Mouse (Mus musculus): ENCODE measurements around the gene Gnai1. TPM values are rescaled to one million over a fixed set of nuclear protein-coding genes. Genes with fewer than 3 reads are reported as not detected.

Gene Gnai1
- polyA plus RNA-seq, 1 experiment from 2014 or later = 16.0 TPM

DNA sequence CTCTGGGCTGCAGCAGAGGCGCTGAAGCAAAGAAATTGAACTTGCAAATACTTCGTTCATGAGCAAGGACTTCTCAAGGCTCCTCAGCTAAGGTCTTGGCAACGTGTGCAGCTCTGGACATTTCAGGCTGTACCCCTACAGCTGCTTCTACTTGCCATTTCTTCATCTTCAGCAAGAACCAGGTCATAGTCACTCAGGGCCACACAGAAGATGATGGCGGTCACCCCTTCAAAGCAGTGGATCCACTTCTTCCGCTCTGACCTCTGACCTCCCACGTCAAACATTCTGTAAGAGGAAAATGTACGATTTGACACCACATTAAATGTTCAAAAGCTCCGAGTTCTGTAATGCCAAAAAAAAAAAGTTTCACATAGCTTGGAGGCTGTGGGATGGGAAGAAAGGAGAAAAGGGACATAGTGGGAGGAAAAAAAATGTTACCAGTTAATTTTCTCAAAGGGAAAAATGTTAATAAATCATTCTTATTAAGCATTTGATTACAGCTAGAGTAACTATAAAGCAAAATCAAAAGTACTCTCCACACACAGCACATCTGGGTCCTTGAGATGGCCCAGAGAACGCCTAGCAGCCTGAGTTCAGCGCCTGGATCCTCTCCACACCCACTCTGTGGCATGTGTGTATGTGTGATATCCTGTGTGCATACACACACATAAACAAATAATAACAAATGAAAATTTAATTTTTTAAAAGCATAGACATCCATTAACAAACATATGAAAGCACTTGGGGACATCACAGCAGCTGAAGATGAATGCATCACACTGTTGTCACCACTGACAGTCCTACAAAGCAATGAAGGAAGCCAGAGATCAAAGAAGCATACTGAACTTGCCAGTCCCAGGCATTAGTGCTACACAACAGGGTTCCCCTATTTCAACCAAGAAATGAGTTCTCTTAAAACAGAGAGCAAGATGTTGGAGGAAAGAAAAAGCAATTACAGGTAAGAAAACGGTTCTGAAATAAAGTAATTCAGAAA, 86.6 kb downstream of the Gnai1 start:
- Histone ChIP-seq H3K4me2 (ENCODE audit: low read depth, low read length, severe bottlenecking) (no peak overlapping the region), H3K9me3 (ENCODE audit: control insufficient read depth, low read length) (no peaks in the 10 kb centered on the region), H3K4me3 (ENCODE audit: low read depth, low read length) (no peak overlapping the region), H3K9ac (ENCODE audit: low read length) (no peak overlapping the region), H3K27me3 (ENCODE audit: control insufficient read depth, insufficient read depth, low read length) (no peaks in the 10 kb centered on the region), H3K4me1 (replicated peaks; ENCODE audit: control insufficient read depth, insufficient read depth, low read length) (no peaks in the 10 kb centered on the region), H3K27ac (ENCODE audit: low read depth, low read length) (no peak overlapping the region), H3K36me3 (ENCODE audit: control insufficient read depth, insufficient read depth, low read length) (no peaks in the 10 kb centered on the region)
- DNase-seq (ENCODE audit: low spot score) (no peak), ATAC-seq (replicated peaks; ENCODE audit: low FRiP score) (no peak)
- 88% methylated on average over 11 of the region's 11 CpGs for WGBS

- Histone ChIP-seq H3K27ac (ENCODE audit: low read depth, low read length) (no peak overlapping the region), H3K4me1 (replicated peaks; ENCODE audit: control insufficient read depth, insufficient read depth, low read length) (no peaks in the 10 kb centered on the region), H3K36me3 (ENCODE audit: control insufficient read depth, insufficient read depth, low read length) (no peaks in the 10 kb centered on the region), H3K4me3 (ENCODE audit: low read depth, low read length) (no peak overlapping the region), H3K9ac (ENCODE audit: low read length) (no peak overlapping the region), H3K9me3 (ENCODE audit: control insufficient read depth, low read length) (no peaks in the 10 kb centered on the region), H3K27me3 (ENCODE audit: control insufficient read depth, insufficient read depth, low read length) (no peaks in the 10 kb centered on the region), H3K4me2 (ENCODE audit: low read depth, low read length, severe bottlenecking) (no peak overlapping the region)
- ATAC-seq (replicated peaks; ENCODE audit: low FRiP score) (no peak), DNase-seq (ENCODE audit: low spot score) (no peak)
- 91% methylated on average over 5 of the region's 5 CpGs for WGBS
These were observed 109.7 kb downstream of the Gnai1 start for GRCm38 (mm10) chr5:18250379-18251017.

DNA sequence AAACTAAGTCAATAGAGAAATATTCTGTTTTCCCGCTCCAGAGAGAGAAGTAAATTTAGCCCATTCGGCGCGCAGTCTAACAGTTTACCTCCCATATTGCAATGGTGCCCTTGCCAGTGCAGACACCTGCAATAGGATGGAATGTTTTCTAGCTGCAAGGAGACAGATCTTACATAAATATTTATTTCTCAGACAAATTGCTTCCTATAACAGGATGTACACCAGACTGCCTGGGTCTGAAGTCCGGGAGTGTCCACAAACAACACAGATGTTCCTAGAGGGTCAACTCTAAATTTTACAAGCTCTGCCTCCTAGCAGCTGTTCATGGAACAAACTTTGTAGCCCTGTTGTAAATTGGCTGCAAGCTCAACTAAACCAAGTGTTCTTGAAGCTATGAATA, 111.0 kb downstream of the Gnai1 start:
- Histone ChIP-seq H3K9ac (ENCODE audit: low read length) (no peak overlapping the region), H3K36me3 (ENCODE audit: control insufficient read depth, insufficient read depth, low read length) (no peaks in the 10 kb centered on the region), H3K4me1 (replicated peaks; ENCODE audit: control insufficient read depth, insufficient read depth, low read length) (no peaks in the 10 kb centered on the region), H3K4me3 (ENCODE audit: low read depth, low read length) (no peak overlapping the region), H3K4me2 (ENCODE audit: low read depth, low read length, severe bottlenecking) (no peak overlapping the region), H3K27ac (ENCODE audit: low read depth, low read length) (no peak overlapping the region), H3K27me3 (ENCODE audit: control insufficient read depth, insufficient read depth, low read length) (no peaks in the 10 kb centered on the region), H3K9me3 (ENCODE audit: control insufficient read depth, low read length) (no peaks in the 10 kb centered on the region)
- ATAC-seq (replicated peaks; ENCODE audit: low FRiP score) (no peak), DNase-seq (ENCODE audit: low spot score) (no peak)
- 95% methylated on average over 5 of the region's 5 CpGs for WGBS

- WGBS = 44% methylated on average over 1 of the region's 1 CpGs
- DNase-seq (ENCODE audit: low spot score) (no peak), ATAC-seq (replicated peaks; ENCODE audit: low FRiP score) (no peak)
- H3K9ac ChIP-seq (ENCODE audit: low read length) = no peak overlapping the region
- no peak overlapping the region for H3K4me2 ChIP-seq (ENCODE audit: low read depth, low read length, severe bottlenecking)
- no peak overlapping the region for H3K4me3 ChIP-seq (ENCODE audit: low read depth, low read length)
- no peaks in the 10 kb centered on the region for H3K36me3 ChIP-seq (ENCODE audit: control insufficient read depth, insufficient read depth, low read length)
- no peaks in the 10 kb centered on the region for H3K27me3 ChIP-seq (ENCODE audit: control insufficient read depth, insufficient read depth, low read length)
- H3K27ac ChIP-seq (ENCODE audit: low read depth, low read length) = no peak overlapping the region
- H3K4me1 ChIP-seq (replicated peaks; ENCODE audit: control insufficient read depth, insufficient read depth, low read length) = no peaks in the 10 kb centered on the region
- H3K9me3 ChIP-seq (ENCODE audit: control insufficient read depth, low read length) = no peaks in the 10 kb centered on the region
These were observed 130.8 kb downstream of the Gnai1 start for GRCm38 (mm10) chr5:18229396-18229795.

DNA sequence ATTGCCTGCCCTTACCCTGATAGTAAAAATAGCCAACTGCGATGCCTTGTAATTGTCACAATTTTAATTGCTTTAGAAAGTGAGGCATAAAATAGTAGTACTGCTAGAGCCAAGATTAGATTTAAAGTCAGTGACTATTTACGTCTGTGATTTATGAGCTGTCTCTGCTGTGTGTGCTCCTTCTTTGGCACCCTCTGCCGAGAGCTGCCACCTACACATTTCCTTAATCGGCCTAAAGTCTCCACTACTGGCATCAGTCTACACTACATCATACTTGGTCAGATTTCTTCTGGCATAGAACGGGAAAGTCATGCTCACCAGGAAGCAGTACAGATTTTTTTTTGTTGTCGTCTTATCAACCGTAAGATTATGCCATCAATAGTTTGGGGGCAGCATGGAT, 131.3 kb downstream of the Gnai1 start:
- WGBS = 92% methylated on average over 7 of the region's 7 CpGs
- H3K27me3 ChIP-seq (ENCODE audit: control insufficient read depth, insufficient read depth, low read length) = no peaks in the 10 kb centered on the region
- no peak overlapping the region for H3K27ac ChIP-seq (ENCODE audit: low read depth, low read length)
- no peaks in the 10 kb centered on the region for H3K4me1 ChIP-seq (replicated peaks; ENCODE audit: control insufficient read depth, insufficient read depth, low read length)
- no peaks in the 10 kb centered on the region for H3K9me3 ChIP-seq (ENCODE audit: control insufficient read depth, low read length)
- ATAC-seq (replicated peaks; ENCODE audit: low FRiP score) (no peak), DNase-seq (ENCODE audit: low spot score) (no peak)
- H3K4me3 ChIP-seq (ENCODE audit: low read depth, low read length) = no peak overlapping the region
- H3K9ac ChIP-seq (ENCODE audit: low read length) = no peak overlapping the region
- no peak overlapping the region for H3K4me2 ChIP-seq (ENCODE audit: low read depth, low read length, severe bottlenecking)
- H3K36me3 ChIP-seq (ENCODE audit: control insufficient read depth, insufficient read depth, low read length) = no peaks in the 10 kb centered on the region

- DNase-seq (ENCODE audit: low spot score) = no peak
- WGBS = 59% methylated on average over 1 of the region's 1 CpGs
- no peak for ATAC-seq (replicated peaks; ENCODE audit: low FRiP score)
These were observed 139.3 kb downstream of the Gnai1 start for GRCm38 (mm10) chr5:18220873-18221272.

DNA sequence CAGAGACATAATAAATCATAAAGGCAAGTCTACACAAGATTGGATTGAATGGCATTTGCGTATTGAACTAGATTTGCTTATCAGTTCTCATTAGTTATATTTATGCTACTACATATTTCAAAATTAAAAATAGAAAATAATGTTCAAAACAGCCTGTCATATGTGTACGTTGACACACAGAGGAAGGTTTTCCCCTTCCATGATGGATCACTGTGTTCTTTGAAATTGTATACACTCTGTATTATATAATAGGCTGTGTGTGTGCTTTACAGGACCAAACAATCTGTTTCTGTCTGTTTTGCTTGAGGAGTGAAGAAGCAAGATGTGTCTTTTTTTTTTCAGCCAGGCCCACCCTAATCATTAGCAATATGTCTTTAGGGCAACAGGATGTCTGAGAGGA, 141.9 kb downstream of the Gnai1 start:
- Histone ChIP-seq H3K4me1 (replicated peaks; ENCODE audit: control insufficient read depth, insufficient read depth, low read length) (no peaks in the 10 kb centered on the region), H3K27me3 (ENCODE audit: control insufficient read depth, insufficient read depth, low read length) (no peaks in the 10 kb centered on the region), H3K36me3 (ENCODE audit: control insufficient read depth, insufficient read depth, low read length) (no peaks in the 10 kb centered on the region), H3K4me3 (ENCODE audit: low read depth, low read length) (no peak overlapping the region), H3K9ac (ENCODE audit: low read length) (no peak overlapping the region), H3K27ac (ENCODE audit: low read depth, low read length) (no peak overlapping the region), H3K4me2 (ENCODE audit: low read depth, low read length, severe bottlenecking) (no peak overlapping the region), H3K9me3 (ENCODE audit: control insufficient read depth, low read length) (no peaks in the 10 kb centered on the region)
- 92% methylated on average over 2 of the region's 2 CpGs for WGBS
- ATAC-seq (replicated peaks; ENCODE audit: low FRiP score) (no peak), DNase-seq (ENCODE audit: low spot score) (no peak)

More at GRCm38 (mm10) chr5:18220873-18221272, 139.3 kb downstream of the Gnai1 start:
- no peaks in the 10 kb centered on the region for H3K27me3 ChIP-seq (ENCODE audit: control insufficient read depth, insufficient read depth, low read length)
- no peak overlapping the region for H3K4me3 ChIP-seq (ENCODE audit: low read depth, low read length)
- H3K4me2 ChIP-seq (ENCODE audit: low read depth, low read length, severe bottlenecking) = no peak overlapping the region
- no peaks in the 10 kb centered on the region for H3K9me3 ChIP-seq (ENCODE audit: control insufficient read depth, low read length)
- H3K9ac ChIP-seq (ENCODE audit: low read length) = no peak overlapping the region
- no peaks in the 10 kb centered on the region for H3K36me3 ChIP-seq (ENCODE audit: control insufficient read depth, insufficient read depth, low read length)
- no peak overlapping the region for H3K27ac ChIP-seq (ENCODE audit: low read depth, low read length)
- H3K4me1 ChIP-seq (replicated peaks; ENCODE audit: control insufficient read depth, insufficient read depth, low read length) = no peaks in the 10 kb centered on the region

DNA sequence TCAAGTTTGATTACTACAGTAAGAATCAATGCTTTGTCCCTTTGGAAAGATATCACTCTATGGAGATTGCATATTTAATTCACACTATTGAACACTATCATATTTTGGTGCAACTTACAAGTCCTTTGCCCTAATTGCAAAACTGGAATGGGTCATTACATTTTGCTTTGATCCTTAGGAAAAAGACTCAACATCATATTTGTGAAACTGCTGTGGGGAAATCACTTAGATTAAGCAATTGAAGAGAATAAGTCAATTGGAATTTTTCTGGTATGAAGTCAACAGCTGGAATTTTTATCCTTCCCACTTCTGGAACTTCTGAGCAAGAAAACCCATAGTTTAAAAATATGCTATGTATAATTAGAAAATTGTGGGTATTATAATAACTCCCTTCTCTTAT, 142.3 kb downstream of the Gnai1 start:
- no peaks in the 10 kb centered on the region for H3K36me3 ChIP-seq (ENCODE audit: control insufficient read depth, insufficient read depth, low read length)
- DNase-seq (ENCODE audit: low spot score) (no peak), ATAC-seq (replicated peaks; ENCODE audit: low FRiP score) (no peak)
- no peak overlapping the region for H3K27ac ChIP-seq (ENCODE audit: low read depth, low read length)
- no peak overlapping the region for H3K4me2 ChIP-seq (ENCODE audit: low read depth, low read length, severe bottlenecking)
- H3K9me3 ChIP-seq (ENCODE audit: control insufficient read depth, low read length) = no peaks in the 10 kb centered on the region
- H3K4me3 ChIP-seq (ENCODE audit: low read depth, low read length) = no peak overlapping the region
- no peaks in the 10 kb centered on the region for H3K27me3 ChIP-seq (ENCODE audit: control insufficient read depth, insufficient read depth, low read length)
- H3K4me1 ChIP-seq (replicated peaks; ENCODE audit: control insufficient read depth, insufficient read depth, low read length) = no peaks in the 10 kb centered on the region
- H3K9ac ChIP-seq (ENCODE audit: low read length) = no peak overlapping the region

All from forebrain, embryonic 11.5 days (tissue).